Mouse (Mus musculus) small intestine, adult 2 months (tissue): ENCODE measurements around the gene Gm21958.

ENCODE experiments used
- CTCF ChIP-seq: fragments of 200-500 bp; IDR thresholded peaks from 2 replicates; pipeline ENCODE4 v1.5.1; 2012; ENCODE audit warnings: low read depth, mild to moderate bottlenecking, control low read depth, inconsistent platforms, low read length, moderate library complexity, mixed read lengths; ENCODE audit not compliant: insufficient replicate concordance, insufficient read length; ENCODE audit errors: extremely low read depth
- POLR2A ChIP-seq: fragments of 200-500 bp; IDR thresholded peaks from 2 replicates; pipeline ENCODE4 v1.6.1; 2012; ENCODE audit warnings: low read depth, mild to moderate bottlenecking, control low read depth, inconsistent platforms, low read length, moderate library complexity

GRCm38 (mm10) chr3:54687245-54687644, 26.9 kb downstream of the Gm21958 start:
- TF ChIP-seq POLR2A, result no peak
- TF ChIP-seq CTCF, result no peak
